Mouse (Mus musculus) ovary, postnatal 36 days (tissue): ENCODE results near the gene Rev3l.
"Not testable (repeated sequence)": the region's sequence is repeated elsewhere in the genome, so short reads cannot be mapped to it uniquely, and the experiment has no call there.

Source experiments
- DNase-seq: peaks from one replicate; pipeline ENCODE4 v3.0.0; 2022; ENCODE audit warnings: low spot score, mixed read lengths

Rev3l gene

DNA sequence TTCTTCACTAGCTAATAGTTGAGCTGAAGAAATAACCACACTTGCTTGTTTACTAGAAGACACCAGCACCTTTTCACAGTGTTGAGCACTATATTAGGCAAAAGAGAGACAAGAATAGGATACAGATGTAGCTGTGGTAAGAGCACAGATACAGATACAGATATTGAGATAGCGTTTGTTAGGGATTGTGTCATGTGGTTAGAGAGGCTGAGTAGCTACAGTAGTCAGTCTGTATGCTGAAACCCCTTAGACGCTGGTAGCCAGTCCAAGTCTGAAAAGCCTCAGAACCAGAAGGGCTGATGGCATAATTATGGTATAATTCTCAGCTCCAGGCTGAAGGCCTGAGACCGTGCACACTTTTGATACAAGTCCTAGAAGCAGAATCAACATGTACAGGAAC, 53.3 kb downstream of the Rev3l start:
- no peak for DNase-seq

DNA sequence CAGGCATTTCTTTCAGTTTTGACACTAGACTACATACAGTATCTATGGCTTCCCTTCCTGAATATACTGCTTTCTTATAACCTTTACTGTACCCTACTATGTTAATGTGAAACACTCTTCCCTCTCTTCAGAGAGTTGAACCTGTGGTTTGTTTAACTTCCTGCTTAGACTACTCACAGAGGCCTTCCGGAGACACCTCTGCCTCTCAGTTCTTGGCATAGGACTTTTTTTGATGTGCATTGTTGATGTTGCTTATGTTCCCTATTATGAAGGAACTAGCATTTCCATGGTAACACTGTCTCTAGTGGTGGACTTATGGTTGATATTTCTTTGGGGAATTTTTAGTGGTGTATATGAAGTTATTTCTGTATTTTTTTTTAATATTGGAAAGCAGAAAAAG, 61.4 kb downstream of the Rev3l start:
- no peak for DNase-seq

DNA sequence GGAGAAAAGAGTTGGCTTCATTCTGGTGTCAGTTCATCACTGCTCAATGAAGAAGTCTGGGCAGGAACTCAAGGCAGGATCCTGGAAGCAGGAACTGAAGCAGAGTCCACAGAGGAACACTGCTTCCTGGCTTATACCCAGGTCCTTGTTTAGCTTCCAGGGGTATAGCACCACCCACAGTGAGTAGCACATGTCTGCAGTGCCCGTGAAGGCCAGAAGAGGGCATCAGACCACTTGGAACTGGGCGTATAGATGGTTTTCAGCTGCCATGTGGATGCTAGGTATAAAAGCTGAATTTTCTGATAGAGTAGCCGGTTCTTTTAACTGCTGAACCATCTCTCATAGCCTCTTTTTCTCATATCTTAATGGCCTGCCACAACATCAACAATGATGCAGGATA, 79.6 kb downstream of the Rev3l start:
- DNase-seq, result peak; percentile 26

DNA sequence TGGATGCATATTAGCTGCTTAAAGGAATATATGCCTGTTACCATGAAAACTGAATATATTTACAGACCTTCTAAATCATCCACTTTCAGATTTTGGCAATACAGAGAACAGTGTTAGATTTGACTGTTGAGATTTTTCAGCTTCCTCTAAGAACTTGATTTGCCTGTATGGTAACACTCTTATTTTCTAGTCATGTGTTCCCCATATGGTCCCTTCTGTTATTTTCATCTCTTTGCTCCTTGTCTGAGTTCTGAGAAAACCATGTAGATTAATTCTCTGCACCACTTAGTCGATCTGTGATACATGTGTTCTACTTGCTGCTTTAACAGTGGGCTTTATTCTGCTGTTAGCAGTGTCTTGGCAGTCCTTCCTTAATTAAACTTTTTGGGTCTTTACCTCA, 110.7 kb downstream of the Rev3l start:
- no peak for DNase-seq

DNA sequence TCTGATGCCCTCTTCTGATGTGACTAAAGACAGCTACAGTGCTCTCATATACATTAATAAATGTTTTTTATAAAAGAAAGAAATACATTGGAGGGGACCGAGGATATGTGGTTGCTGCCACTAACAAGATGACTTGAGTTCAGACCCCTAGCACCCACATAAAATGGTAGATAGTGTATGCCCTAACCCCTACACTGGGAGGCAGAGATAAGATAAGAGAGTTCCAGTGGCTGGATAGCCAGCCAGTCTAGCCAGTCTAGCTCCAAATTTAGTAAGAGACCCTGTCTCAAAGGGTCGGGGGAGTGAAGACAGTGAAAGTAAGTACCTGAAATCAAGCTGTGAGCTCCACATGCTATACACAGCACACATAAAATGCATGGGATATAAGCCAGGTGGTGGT, 133.6 kb downstream of the Rev3l start:
- no peak for DNase-seq

DNA sequence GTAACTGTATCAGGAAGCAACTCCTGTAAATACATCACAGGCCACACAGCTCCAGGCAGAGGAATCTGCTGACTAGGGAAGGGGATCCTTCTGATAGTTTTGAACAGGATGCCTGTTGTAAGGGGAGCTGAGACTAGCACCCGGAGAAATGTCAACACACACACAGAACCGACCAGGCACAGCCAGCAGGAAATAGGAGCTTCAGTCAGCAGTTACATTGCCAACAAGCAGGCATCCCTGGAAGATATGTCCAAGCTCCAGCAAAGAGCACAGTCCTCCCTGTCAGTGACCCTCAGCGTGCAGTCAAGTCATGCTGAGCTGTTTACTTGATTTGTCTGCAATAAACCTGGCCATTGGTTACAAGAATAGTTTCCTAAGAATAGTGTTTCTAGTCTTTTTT, 156.7 kb downstream of the Rev3l start:
- no peak for DNase-seq

DNA sequence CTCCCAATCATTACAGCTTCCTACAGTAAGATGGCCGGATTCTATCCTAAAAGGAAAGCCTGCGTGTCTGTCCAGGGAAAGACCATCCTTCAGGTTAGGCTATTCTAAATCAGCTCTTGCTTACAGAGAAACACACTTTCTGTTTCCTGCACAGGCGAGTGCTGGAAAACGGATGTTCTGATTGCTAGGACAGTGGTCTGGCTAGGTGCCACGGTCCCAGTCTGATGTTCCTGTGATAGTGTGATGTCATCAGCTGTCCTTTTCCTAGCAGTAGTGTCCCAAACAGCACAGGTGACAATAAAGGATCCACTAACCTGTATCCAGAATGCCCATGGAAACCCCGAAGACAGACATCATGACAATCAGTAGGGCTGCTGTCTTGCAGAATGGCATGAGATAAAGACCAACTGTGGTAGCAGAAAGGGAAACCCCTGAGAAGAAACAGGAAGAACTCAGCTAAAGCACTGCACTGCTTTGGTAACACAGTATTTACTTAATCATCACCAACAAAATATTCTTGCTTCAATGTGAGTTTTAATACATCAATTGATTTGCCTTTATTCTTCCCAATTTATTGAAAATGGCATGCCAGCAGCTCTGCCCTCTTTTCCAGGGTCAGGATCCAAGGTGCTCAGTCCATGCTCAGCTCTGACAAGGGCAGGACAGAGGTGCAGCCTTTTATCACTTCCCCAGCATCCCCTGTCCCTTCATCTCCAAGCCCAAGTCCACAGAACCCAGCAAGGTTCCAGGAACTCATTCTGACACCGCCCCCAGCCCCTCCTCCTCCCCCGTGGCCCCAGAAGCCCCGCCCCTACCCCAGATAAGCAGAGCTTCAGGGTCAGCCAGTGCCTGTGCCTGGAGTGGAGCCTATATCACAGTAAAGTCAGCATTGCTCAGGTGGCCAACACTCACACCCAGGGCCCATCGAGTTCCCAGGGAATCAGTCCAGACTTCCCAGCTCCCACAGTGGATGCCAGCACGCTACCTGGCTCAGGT, 162.1 kb downstream of the Rev3l start:
- no peak for DNase-seq

DNA sequence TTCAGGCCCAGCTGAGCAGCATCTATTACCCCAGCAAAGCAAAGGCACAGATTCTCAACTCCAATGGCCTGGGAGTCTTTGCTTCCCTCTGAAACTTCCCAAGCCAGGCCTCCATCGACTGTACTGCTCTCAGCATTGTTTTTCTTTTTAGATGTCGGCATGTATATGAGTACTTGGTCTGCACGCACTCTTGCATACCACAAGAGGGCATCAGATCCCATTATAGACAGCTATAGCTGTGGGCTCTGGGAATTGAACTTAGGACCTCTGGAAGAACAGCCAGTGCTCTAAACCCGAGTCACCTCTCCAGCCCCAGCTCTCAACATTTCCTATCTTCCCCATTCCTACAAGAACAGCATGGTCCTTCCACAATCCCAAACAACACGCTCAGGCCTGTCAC, 164.6 kb downstream of the Rev3l start:
- no peak for DNase-seq

DNA sequence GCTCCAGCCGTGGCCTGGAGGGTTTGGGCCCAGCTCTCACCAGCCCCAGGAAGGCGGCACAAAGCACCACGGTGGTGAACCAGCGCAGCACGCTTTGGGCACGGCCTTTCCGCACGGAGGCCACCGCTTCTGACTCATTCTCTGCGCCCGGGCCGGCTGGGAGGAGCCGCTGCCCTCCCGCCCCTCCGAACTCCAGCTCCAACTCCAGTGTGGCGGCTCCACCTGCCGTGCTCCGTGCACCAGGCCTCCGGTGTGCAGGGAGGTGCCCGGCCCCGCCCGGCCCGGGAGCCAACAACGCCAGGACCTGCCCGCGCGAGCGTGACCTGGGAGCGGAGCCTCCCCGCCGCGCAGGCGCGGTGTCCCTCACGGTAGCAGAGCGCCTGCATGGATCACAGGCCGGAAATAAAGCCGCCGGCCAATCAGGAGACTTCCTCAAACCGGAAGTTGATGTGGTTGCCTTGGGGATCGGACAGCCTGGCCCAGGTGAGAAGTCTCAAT, 167.0 kb downstream of the Rev3l start, which contains the start of gene Mfsd4b4:
Gene Mfsd4b4, minus strand, starts transcription at position 365 of the 498 bp plus-strand sequence.
- peak; percentile 85 for DNase-seq

DNA sequence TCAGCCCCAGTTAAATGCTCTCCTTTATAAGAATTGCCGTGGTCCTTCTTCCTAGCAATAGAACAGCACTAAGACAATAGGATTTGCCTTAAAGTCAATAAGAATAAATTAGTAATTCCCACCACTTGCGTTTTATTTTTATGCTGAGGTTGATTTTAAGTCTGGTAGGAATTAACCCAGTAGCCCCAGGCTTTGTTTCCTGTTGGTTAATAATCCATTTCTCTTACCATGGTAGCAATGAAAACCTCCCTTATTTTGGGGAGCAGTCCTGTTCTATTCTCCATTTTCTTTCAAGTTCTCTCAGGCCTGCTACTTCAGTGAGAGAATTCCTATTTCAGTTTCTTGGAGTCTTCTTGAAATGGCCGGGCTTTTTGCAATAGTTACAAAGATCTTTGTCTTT, 172.3 kb downstream of the Rev3l start:
- DNase-seq, result no peak

DNA sequence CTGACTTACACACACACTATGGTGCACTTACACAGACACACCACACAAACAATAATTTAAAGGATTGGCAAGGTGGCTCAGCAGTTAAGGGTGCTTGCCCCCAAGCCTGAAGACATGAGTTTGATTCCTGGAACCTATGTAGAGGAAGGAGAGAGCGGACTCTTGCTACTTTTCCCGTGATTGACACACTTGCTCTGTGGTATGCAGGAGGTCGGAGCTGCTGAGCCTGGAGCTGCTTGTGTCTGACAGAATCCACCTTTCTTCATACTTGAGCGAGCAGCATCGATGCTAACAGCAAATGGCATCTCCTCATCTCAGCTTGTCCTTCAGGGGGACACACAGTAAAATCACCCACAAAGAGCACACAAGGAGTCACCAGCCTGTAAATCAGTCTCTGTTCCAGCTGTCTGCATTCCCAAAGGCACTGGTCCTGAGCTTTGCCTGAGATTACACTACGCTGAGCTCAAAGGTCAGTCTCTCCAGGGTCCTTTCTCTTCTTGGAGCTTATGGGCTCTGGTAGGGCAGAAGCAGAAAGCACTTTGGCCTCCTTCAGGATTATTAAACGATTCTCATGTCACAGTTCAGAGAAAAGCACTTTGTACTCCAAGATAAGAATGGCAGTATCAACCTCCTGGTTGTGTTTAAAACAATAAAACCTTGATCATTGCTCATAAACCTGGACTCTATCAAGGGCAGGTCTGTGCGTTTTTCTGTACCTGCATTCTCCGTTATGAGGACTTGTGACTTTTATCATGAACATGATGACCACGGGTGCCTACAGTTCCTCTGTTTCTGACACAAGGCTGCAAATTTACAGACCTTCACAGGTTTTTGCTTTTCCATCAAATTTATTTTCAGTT, 175.1 kb downstream of the Rev3l start:
- no peak for DNase-seq

DNA sequence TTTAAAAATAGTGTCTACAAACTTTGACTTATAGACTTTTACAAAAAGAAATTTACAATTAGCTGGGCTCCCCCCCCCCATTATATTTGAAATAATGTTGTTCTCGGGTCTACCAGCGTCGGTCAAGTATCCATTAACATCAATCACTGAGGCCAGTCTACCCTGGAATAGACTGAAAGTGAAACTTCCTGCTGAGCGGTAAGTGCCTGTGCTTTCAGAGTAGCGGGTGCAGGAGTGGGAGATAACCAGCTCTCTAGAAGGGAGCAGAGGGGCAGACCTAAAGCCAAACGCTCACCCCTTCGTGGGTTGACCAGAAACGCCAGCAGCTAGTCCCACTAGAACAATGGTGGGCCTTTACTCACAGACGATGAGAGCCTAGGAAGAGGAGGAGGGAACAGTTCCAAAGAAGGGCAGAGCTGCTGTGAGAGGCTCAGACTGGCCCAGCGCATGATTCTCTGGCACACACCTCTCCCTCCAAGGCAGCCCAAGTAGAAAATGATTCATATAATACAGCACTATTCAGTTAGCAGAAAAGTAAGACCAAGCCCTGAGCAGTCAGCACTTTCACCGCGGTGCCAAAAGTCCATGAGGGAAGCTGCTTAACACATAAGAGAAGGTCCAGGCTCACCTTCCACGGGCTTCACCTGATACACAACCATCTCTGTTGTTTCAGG, 177.0 kb downstream of the Rev3l start:
- no peak for DNase-seq

DNA sequence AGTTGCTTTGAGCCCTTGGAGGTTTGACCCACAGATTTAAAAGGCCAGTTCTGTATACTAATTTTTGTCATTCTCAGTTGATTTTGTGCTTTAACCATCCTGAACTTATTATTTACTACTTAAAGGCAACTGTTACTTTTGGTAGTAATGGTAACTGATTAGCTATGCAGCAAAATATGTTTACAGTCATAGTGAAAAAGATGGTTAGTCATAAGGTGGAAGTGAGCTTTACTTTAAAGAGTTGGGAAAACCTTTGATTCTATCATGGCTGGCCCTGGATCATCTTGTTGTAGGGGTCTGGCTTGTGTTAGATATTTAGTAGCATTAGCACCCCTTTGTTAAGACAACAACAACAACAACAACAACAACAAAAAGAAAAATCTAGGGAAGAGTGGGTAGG, 180.7 kb downstream of the Rev3l start:
- no peak for DNase-seq

DNA sequence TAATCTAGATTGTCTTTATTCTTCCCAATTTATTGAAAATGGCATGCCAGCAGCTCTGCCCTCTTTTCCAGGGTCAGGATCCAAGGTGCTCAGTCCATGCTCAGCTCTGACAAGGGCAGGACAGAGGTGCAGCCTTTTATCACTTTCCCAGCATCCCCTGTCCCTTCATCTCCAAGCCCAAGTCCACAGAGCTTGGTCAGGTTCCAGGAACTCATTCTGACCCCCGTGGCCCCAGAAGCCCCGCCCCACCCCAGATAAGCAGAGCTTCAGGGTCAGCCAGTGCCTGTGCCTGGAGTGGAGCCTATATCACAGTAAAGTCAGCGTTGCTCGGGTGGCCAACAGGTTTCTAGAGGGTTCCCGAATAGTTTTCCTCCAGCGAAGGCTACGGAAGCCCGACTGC, 192.6 kb downstream of the Rev3l start:
- not testable (repeated sequence) for DNase-seq
